Mouse (Mus musculus) embryonic facial prominence, embryonic 12.5 days (tissue): ENCODE results near the gene Il17rb. TPM values are rescaled to one million over a fixed set of nuclear protein-coding genes. Genes with fewer than 3 reads are reported as not detected.

Source experiments
- ATAC-seq: fragments of 200-750 bp; cut with Nextera tagmentation; 2 replicates; pipeline ENCODE4 v1.8.0; 2017; ENCODE audit not compliant: insufficient number of reproducible peaks, insufficient read depth, low FRiP score, low TSS enrichment
- H3K27ac ChIP-seq: fragments of 300-500 bp; sonication (generic); 2 replicates; pipeline ENCODE4 v1.5.1; 2016; ENCODE audit warnings: mild to moderate bottlenecking
- H3K27me3 ChIP-seq: fragments of 300-500 bp; sonication (generic); 2 replicates; pipeline ENCODE4 v1.6.1; 2016; ENCODE audit warnings: mild to moderate bottlenecking, moderate library complexity
- H3K36me3 ChIP-seq: fragments of 300-500 bp; sonication (generic); 2 replicates; pipeline ENCODE4 v1.6.1; 2016; ENCODE audit warnings: mild to moderate bottlenecking
- H3K4me1 ChIP-seq: fragments of 300-500 bp; sonication (generic); 2 replicates; pipeline ENCODE4 v1.6.1; 2016
- H3K4me2 ChIP-seq: fragments of 300-500 bp; sonication (generic); replicated peaks from 2 replicates; pipeline ENCODE4 v1.6.1; 2016; ENCODE audit warnings: mild to moderate bottlenecking, moderate library complexity
- H3K4me3 ChIP-seq: fragments of 300-500 bp; sonication (generic); 2 replicates; pipeline ENCODE4 v1.5.1; 2016; ENCODE audit warnings: mild to moderate bottlenecking
- H3K9ac ChIP-seq: fragments of 300-500 bp; sonication (generic); 2 replicates; pipeline ENCODE4 v1.6.1; 2016; ENCODE audit warnings: mild to moderate bottlenecking, moderate library complexity
- H3K9me3 ChIP-seq: fragments of 300-500 bp; sonication (generic); 2 replicates; pipeline ENCODE4 v1.6.1; 2016; ENCODE audit warnings: mild to moderate bottlenecking, moderate library complexity
- WGBS: fragments of 180-500 bp; shearing (Covaris S2); methylation state at CpG from one replicate; pipeline ENCODE4 v1.1.7; 2016; 5-methylcytosine and 5-hydroxymethylcytosine counted together
- polyA plus RNA-seq: library from polyadenylated mRNA; unstranded; fragments of >200 nt; fragmentation: Nextera tagmentation; extraction: Ambion mirVana; gene quantifications from 2 replicates; pipeline ENCODE4 v1.2.1, GENCODE M21; 2016

The Il17rb gene
- polyA plus RNA-seq, 1 experiment from 2014 or later = 0.63 TPM

- Histone ChIP-seq H3K4me1 (no peaks in the 10 kb centered on the region), H3K9ac (no peak overlapping the region), H3K4me2 (no peak overlapping the region), H3K36me3 (no peaks in the 10 kb centered on the region), H3K27ac (no peak overlapping the region), H3K9me3 (no peaks in the 10 kb centered on the region), H3K27me3 (no peaks in the 10 kb centered on the region), H3K4me3 (no peak overlapping the region)
- 89% methylated on average over 18 of the region's 18 CpGs for WGBS
- ATAC-seq = no peak
Observed at GRCm38 (mm10) chr14:30038431-30038830, 29.7 kb upstream of the Il17rb start.

GRCm38 (mm10) chr14:30033405-30033804 is 24.7 kb upstream of the Il17rb start:
- no peaks in the 10 kb centered on the region for H3K9me3 ChIP-seq
- no peak for ATAC-seq
- H3K36me3 ChIP-seq = no peaks in the 10 kb centered on the region
- H3K9ac ChIP-seq = no peak overlapping the region
- no peak overlapping the region for H3K4me3 ChIP-seq
- no peak overlapping the region for H3K4me2 ChIP-seq
- no peak overlapping the region for H3K27ac ChIP-seq
- 64% methylated on average over 8 of the region's 8 CpGs for WGBS
- H3K4me1 ChIP-seq = no peaks in the 10 kb centered on the region
- H3K27me3 ChIP-seq = no peaks in the 10 kb centered on the region

GRCm38 (mm10) chr14:30027378-30027777 is 18.7 kb upstream of the Il17rb start:
- H3K9ac ChIP-seq = no peak overlapping the region
- no peaks in the 10 kb centered on the region for H3K27me3 ChIP-seq
- ATAC-seq = no peak
- 33% methylated on average over 2 of the region's 2 CpGs for WGBS
- no peaks in the 10 kb centered on the region for H3K9me3 ChIP-seq
- no peaks in the 10 kb centered on the region for H3K36me3 ChIP-seq
- H3K27ac ChIP-seq = no peak overlapping the region
- no peak overlapping the region for H3K4me3 ChIP-seq
- H3K4me1 ChIP-seq = no peaks in the 10 kb centered on the region
- no peak overlapping the region for H3K4me2 ChIP-seq

- Histone ChIP-seq H3K36me3 (no peaks in the 10 kb centered on the region), H3K9me3 (no peaks in the 10 kb centered on the region), H3K27ac (no peak overlapping the region), H3K27me3 (no peaks in the 10 kb centered on the region), H3K4me1 (no peaks in the 10 kb centered on the region), H3K4me2 (no peak overlapping the region), H3K9ac (no peak overlapping the region), H3K4me3 (no peak overlapping the region)
- WGBS = 65% methylated on average over 7 of the region's 7 CpGs
- no peak for ATAC-seq
Observed at GRCm38 (mm10) chr14:30024387-30024786, 15.7 kb upstream of the Il17rb start.

- H3K9me3 ChIP-seq = no peaks in the 10 kb centered on the region
Observed at GRCm38 (mm10) chr14:30022471-30022870, 13.8 kb upstream of the Il17rb start.

GRCm38 (mm10) chr14:30019792-30020575 is 11.3 kb upstream of the Il17rb start:
- no peaks in the 10 kb centered on the region for H3K9me3 ChIP-seq
- no peaks in the 10 kb centered on the region for H3K27me3 ChIP-seq
- no peak overlapping the region for H3K4me2 ChIP-seq
- H3K27ac ChIP-seq = no peak overlapping the region
- no peaks in the 10 kb centered on the region for H3K36me3 ChIP-seq
- no peak overlapping the region for H3K4me3 ChIP-seq
- 52% methylated on average over 9 of the region's 9 CpGs for WGBS
- H3K9ac ChIP-seq = no peak overlapping the region
- no peaks in the 10 kb centered on the region for H3K4me1 ChIP-seq
- no peak for ATAC-seq

More at GRCm38 (mm10) chr14:30022471-30022870, 13.8 kb upstream of the Il17rb start:
- Histone ChIP-seq H3K4me1 (no peaks in the 10 kb centered on the region), H3K4me2 (no peak overlapping the region), H3K36me3 (no peaks in the 10 kb centered on the region), H3K9ac (no peak overlapping the region), H3K27me3 (no peaks in the 10 kb centered on the region), H3K27ac (no peak overlapping the region), H3K4me3 (no peak overlapping the region)
- 87% methylated on average over 6 of the region's 6 CpGs for WGBS
- ATAC-seq = no peak

- Histone ChIP-seq H3K9me3 (no peaks in the 10 kb centered on the region), H3K4me1 (no peaks in the 10 kb centered on the region), H3K27me3 (no peaks in the 10 kb centered on the region), H3K9ac (no peak overlapping the region), H3K4me2 (no peak overlapping the region), H3K27ac (no peak overlapping the region), H3K4me3 (no peak overlapping the region), H3K36me3 (no peaks in the 10 kb centered on the region)
- ATAC-seq = no peak
- WGBS = 92% methylated on average over 8 of the region's 8 CpGs
Observed at GRCm38 (mm10) chr14:30019375-30019774, 10.7 kb upstream of the Il17rb start.

GRCm38 (mm10) chr14:30018846-30019245 is 10.2 kb upstream of the Il17rb start:
- no peak overlapping the region for H3K4me3 ChIP-seq
- H3K4me2 ChIP-seq = no peak overlapping the region
- no peaks in the 10 kb centered on the region for H3K36me3 ChIP-seq
- no peaks in the 10 kb centered on the region for H3K9me3 ChIP-seq
- no peaks in the 10 kb centered on the region for H3K27me3 ChIP-seq
- no peak for ATAC-seq
- H3K27ac ChIP-seq = no peak overlapping the region
- WGBS = 88% methylated on average over 6 of the region's 6 CpGs
- no peak overlapping the region for H3K9ac ChIP-seq
- no peaks in the 10 kb centered on the region for H3K4me1 ChIP-seq

GRCm38 (mm10) chr14:30018463-30018801 is 9.7 kb upstream of the Il17rb start:
- H3K9me3 ChIP-seq = no peaks in the 10 kb centered on the region
- 93% methylated on average over 4 of the region's 4 CpGs for WGBS
- no peaks in the 10 kb centered on the region for H3K4me1 ChIP-seq
- no peak overlapping the region for H3K9ac ChIP-seq
- no peaks in the 10 kb centered on the region for H3K36me3 ChIP-seq
- H3K27me3 ChIP-seq = no peaks in the 10 kb centered on the region
- ATAC-seq = no peak
- H3K27ac ChIP-seq = no peak overlapping the region
- no peak overlapping the region for H3K4me3 ChIP-seq
- H3K4me2 ChIP-seq = no peak overlapping the region

- Histone ChIP-seq H3K9me3 (no peaks in the 10 kb centered on the region), H3K4me2 (no peak overlapping the region), H3K27me3 (no peaks in the 10 kb centered on the region), H3K4me1 (no peaks in the 10 kb centered on the region), H3K9ac (no peak overlapping the region), H3K4me3 (no peak overlapping the region), H3K36me3 (no peaks in the 10 kb centered on the region), H3K27ac (no peak overlapping the region)
- WGBS = 89% methylated on average over 8 of the region's 8 CpGs
- ATAC-seq = no peak
Observed at GRCm38 (mm10) chr14:30017794-30018462, 9.2 kb upstream of the Il17rb start.

GRCm38 (mm10) chr14:30016666-30017065 is 8.0 kb upstream of the Il17rb start:
- 94% methylated on average over 5 of the region's 5 CpGs for WGBS
- Histone ChIP-seq H3K4me2 (no peak overlapping the region), H3K9me3 (no peaks in the 10 kb centered on the region), H3K27ac (no peak overlapping the region), H3K27me3 (no peaks in the 10 kb centered on the region), H3K9ac (no peak overlapping the region), H3K4me3 (no peak overlapping the region), H3K4me1 (no peaks in the 10 kb centered on the region), H3K36me3 (no peaks in the 10 kb centered on the region)
- no peak for ATAC-seq

- Histone ChIP-seq H3K27ac (no peak overlapping the region), H3K4me2 (no peak overlapping the region), H3K27me3 (peaks cover 3% of the 10 kb centered on the region), H3K9ac (no peak overlapping the region), H3K9me3 (no peaks in the 10 kb centered on the region), H3K4me3 (no peak overlapping the region), H3K36me3 (no peaks in the 10 kb centered on the region), H3K4me1 (no peaks in the 10 kb centered on the region)
- 71% methylated on average over 1 of the region's 1 CpGs for WGBS
- ATAC-seq = no peak
Observed at GRCm38 (mm10) chr14:30015008-30015407, 6.3 kb upstream of the Il17rb start.
